Mouse (Mus musculus) skeletal muscle tissue, adult 2 months (tissue): ENCODE results near the gene Zbtb20.

Experiments
- DNase-seq: peaks from one replicate; pipeline ENCODE4 v3.0.0-alpha.2; 2012; ENCODE audit warnings: low read depth, low spot score

Gene Zbtb20

DNA sequence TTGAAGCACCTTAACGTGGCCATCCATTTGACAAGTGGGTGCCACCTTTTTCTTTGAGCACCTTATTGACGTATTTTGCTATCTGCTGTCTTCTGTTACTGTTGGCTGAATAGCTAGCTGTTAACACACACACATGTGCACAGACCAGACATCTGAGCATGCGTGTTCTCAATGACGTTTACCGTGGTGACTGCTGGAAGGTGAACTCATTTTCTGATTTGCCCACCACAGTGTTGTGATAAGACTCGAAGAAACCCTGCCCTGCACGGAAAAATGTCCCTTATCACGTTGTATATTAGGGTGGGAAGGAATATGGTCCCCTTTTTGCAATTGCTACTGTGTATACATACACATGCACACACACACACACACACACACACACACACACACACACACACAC lies 765.5 kb downstream of the Zbtb20 start:
- DNase-seq: no peak

DNA sequence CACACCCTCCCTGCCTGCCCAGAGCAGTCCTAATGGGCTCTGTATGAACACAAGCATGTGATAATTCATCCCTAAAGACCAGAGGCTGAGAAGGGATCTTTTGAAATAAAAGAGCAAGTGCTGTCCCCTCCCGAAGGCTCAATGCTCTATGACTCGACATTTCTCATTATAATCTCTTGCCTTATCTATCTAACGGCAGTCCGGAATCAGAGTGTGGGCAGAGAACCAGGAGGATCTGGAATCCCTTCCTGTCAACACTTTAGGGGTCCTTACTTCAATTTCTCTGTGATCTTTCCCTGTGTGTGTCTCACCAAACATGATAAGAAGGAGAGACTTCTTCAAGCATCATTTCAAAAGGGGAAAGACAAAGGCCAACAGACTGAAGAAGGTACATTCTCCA lies 770.2 kb downstream of the Zbtb20 start:
- DNase-seq: no peak

DNA sequence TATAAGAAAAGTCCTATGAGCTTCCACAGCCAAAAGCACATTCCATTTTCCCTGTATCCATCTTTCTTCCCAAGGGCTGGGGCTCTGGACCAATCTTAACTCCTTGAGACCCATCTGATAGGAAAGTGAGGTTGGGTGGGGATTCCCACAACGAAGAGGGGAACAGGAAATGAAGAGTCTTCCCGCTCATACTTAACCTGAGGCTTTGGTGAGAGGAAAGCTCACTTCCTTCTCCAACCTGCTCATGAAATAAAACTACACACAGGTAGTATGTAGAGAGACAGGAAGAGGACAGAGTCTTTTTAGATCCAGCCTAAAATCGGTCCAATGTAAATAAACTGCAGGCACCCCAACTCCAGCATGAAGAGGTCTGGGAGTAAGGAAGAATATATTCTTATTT lies 771.3 kb downstream of the Zbtb20 start:
- DNase-seq: no peak

DNA sequence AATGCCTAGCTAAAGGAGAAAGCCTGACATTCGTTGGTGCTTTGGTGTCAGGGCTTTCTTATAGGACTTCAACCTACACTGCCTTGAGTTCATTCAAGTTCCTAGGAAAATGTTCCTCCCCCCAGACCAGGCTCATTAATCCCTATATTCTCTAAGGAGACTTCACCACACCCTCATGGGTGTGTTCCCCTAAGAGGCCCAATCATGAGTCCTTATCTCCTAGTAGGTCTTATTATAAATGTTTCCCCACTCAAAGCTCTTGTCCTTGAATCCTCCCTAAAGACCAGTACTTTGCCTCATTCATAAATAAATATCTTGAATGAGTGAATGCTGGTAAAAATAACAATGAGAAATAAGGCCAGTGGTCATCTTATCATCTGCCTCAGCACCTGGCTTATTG lies 772.0 kb downstream of the Zbtb20 start:
- DNase-seq: no peak

DNA sequence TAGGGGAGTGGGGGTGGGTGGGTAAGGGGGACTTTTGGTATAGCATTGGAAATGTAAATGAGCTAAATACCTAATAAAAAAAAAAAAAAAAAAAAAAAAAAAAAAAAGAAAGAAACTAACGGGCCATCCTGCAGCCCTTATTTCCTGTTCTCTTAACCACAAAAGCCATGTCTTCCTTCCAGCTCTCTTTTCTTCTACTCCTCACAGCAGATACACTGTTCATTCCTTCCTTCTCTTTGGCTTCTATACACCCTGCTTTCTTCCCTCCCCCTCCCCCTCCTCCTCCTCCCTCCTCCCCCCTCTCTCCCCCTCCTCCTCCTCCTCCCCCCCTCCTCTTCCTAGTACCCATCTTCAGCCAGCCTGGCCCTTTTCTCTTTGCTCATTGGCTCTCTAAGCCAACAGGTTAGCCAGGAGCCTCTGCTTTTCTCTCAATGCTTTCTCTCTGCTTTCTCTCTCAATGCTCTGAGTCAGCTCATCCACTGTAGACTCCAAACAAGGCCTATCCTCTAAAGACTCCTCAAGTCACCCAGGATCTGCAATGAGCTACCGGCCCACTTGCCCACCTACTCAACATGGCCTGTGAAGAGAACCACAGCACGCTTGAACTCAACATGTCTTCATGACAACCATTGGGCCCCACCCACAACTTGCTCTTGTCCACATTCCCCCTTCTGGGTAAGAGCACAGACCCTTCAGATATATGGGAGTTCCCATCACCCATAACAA lies 774.8 kb downstream of the Zbtb20 start:
- no peak for DNase-seq

DNA sequence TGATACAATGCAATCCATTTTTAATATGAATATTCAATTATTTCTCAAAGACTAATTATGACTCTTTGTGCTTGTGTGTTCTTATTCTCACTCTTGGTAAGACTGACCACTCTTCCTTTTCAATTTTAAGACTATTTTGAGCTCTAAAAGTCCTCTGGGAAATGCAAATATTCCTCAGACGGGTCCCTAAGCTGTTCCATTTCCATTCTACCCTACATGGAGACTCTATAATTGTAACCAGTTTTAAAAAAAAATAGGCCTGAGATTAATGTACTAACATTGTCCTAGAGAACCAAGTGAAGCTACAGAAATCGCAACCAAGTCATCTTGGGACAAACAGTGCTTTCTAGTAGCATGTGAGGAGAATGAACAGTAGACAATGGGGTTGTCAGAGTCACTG lies 777.6 kb downstream of the Zbtb20 start:
- DNase-seq: no peak

DNA sequence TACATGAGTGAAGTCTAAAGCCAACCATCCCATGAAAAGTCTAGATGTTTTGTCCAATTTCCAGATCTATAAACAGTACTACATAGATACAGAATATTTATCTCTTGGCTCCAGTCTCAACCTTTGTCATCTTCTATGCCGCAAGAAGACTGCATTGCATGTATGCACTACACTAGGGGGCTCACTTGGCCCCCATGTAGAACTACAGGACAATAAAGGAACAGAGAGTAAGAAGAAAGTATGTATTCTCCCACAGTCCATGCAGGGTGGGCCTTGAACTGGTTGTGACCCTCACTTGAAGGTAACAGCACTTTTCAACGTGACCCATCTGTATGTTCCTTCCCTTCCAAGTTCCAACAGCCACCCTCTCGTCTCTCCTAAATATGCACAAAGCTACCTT lies 778.6 kb downstream of the Zbtb20 start:
- no peak for DNase-seq

DNA sequence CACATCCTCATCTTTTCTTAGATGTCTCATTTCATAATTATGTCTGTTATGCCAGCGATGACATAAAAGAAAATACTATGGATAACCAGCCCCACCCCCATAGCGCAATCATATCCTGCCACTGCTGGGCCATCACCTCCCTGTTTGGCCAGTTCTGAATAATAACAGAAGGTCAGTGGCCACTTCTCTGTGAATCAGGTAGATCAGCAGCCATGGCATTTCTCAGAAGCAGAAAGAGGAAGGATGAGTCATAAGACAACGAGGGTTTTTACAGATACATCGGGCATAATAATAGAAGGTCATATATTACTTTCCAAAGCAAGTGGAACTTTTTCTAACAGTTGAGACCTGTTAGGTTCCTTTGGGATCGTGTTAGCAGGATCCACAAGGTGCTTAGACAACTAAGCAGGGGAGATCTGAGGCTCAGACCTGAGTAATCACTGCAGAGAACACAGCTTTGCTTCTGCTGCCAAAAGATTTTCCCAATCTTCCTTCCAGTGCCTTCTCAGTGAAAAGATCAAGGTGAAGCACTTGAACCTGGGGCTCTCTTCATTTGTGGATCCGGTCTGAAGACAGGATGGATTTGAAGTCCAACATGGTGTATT lies 779.6 kb downstream of the Zbtb20 start:
- no peak for DNase-seq

DNA sequence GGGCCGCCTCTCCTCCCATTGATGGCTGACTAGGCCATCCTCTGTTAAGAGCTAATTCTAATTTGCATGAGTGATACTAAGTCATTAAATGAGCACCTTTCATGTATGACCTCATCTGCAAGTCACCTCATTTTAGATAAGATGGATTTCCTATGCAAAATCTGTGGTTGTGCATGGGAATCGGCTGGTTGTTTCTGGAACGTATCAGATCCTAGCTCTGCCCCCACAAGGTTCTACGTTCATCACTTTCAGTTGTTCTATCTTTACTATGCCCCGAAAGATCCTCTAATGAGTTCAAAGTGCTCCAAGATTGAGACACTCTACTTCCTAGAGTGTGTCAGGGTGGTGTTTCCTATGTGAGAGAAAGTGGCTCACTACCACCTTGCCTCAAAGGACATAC lies 785.9 kb downstream of the Zbtb20 start:
- no peak for DNase-seq

DNA sequence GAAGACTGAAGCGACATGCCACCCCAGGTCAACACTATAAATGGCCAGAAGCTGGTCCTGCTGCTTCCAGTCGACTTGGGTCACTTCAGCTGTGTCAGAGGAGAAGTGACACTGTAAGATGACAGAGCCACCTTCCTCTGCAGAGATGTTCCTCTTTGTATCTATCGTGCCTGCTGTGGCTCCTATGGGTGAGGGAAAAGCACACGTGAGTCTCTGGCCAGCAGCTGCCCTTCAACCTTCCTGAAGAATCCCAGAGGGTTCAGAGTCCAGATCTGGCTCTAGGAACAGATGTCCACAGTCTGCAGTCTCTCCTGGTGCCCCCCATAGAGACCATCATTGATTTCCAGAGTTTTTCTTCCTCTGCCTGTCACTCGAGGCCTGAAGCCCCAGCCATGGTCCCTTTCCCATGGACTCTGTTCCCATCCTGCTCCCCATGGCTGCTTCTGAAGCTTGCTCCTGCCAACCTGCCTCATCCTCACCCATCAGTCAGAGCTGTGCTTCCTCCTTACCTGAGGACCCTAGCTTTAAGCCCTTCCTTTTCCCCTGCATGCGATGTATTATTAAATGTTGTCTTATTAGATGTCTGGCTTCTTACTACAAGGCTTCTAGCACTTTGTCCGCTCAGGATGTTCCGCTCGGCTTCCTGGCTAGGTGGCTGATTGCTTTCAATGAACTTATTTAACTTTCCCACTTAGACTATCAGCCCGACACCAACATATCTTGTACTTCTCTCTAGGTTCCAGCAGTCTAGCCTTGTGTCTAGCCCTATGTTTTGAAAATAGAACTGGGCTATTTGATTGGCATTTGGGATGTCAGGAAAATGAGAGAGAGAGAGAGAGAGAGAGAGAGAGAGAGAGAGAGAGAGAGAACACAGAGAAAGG lies 786.7 kb downstream of the Zbtb20 start:
- no peak for DNase-seq

DNA sequence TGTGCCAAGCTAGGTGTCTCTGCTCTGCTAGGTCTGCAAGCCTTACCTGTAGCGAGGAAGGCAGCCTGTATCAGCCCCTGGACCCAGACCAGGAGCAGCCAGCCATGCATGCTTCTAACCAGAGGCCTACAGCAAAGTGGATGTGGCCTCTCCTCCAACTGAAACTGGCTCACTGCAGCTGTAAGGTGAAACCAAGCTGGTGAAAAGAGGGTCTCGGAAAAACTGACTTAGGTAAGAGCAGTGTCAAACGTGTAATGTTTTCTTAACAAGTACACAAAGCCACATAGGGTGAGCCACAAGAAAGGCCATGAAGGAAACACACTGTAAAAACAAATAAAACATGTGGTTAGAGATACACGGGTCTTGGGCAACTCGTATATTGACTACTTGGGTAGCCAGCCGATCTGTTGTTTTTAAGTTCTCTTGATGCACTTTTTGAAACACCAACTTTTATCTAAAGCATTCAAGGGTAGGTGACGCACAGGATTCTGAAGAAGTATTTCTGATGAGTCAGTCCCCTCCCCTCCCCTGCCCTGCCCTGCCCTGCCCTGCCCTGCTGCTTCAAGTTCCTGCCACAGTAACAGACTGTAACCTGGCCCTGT lies 788.4 kb downstream of the Zbtb20 start, which contains the start of gene Tigit:
Gene Tigit, minus strand, starts transcription at position 169 of the 602 bp plus-strand sequence.
- no peak for DNase-seq

DNA sequence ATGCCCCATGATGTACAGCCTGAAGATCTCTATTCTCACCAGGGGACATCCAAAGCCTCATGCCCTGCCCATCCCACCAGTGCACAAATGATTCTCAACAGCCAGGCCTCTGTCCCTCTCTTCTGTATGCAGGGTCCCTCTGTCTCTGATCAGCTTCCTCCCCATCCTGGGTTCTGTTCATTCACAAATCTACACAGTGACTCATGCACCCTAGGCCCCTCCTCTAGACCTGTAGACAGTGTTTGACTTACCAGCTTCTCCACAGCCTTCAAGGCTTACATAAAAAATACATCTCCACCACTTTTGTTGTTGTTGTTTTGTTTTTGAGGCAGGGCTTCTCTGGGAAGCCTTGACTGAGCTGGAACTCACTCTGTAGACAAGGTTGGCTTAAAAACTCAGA lies 789.2 kb downstream of the Zbtb20 start:
- no peak for DNase-seq

DNA sequence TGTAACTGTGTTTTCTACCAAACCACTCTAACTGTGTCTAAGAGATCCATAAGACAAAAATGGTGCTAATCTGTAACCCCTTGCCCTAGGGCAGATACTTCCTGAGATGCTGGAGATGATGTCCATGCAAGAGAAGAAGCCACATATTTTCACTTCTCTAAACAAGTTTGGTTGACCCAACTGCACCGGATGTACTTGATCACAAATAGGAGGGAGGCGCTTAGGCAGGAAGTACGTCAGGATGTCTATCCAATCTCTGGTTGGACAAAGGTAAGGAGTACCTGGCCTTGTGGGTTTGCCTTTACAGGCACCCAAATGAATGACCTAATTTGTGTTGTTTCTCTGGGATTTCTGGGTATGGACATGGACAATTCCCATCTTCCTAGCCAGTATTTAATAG lies 792.6 kb downstream of the Zbtb20 start:
- no peak for DNase-seq

DNA sequence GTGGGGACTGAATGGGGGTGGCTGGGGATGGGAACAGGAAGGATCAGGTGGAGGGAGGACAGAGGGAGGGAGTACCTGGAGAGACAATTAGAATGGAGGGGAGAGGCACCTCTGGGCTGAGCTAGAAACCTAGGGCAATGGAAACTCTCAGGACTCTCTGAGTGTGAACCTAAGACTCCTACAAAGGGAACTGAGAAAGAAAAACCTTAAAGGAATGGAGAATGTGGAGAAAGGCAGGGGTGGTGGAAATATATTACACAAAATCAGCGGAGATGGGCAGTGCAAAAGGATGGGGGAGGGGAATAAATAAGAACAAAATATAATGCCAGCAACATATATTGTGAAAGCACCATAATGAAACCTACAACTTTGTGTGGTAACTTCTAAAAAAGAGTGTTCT lies 796.3 kb downstream of the Zbtb20 start:
- no peak for DNase-seq

DNA sequence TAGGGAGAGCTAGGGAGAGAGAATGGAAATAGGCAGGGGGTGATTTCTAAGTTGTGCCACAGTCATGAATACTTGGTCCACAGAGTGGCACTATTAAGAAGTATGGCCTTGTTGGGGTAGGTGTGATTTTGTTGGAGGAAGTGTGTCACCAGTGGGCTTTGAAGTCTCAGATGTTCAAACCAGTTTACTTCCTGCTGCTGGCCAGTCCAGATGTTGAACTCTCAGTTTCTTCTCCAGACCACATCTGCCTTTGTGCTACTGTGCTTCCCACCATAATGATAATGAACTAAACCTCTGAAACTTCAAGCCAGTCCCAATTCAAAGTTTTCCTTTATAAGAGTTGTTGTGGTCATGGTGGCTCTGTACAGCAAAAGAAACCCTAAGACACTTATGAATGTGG lies 797.0 kb downstream of the Zbtb20 start:
- no peak for DNase-seq

DNA sequence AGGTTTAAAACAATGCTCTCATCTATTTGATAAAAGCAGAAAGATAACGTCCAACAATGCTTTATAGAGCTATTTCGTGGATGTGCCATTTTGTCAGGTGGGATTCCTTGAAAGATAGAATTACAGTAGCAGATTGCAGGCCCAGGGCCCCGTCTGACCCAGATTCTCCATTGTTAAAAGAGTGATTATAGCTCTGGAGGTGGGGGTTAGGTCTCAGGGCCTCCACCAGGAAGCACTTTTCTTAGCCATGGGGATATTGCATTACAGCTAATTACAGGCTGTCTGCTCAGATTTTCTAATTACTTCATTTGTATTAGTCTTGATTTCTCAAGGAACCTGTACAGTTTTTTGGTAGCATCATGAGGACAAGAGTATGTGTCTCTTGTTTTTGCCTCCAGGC lies 798.7 kb downstream of the Zbtb20 start:
- DNase-seq: no peak

DNA sequence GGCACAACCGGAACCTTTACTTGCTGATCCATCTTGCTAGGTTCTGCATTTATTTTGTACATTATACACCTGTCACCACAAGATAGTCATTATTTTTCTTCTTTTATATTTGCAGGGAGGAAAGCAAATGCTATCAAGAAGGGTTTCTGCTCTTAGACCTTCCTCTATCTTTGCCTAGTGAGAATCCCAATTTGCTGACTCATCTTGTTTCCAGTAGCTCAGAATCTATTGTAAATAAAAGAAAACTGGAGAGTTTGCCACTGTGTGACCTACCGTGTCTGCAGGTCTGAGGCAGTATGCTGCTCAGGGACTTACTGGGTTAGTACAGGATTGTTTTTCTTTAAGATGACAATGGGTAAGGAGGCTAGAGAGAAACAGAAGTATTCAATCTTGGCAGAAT lies 812.3 kb downstream of the Zbtb20 start:
- DNase-seq: no peak

DNA sequence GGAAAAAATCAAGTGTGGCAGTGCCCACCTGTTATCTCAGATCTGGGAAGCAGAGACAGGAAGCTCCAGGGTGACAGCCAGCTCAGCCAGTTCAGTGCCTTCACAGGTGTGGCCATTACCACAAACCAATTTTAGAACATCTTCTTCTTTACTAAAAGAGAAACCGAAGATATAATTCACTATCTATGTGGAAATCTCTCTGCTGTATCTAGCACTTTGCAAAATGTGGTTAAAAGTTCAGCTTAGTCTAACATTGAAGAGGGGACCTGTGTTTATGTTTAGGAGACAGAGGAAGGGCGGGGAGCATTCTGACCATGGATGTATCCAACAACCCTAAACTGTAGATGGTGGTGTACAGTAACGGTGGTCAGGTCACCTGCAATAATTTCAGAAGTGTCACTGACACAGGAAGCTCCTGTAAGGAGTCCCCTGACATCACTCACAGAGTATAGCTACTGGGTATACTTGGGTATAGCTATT lies 814.6 kb downstream of the Zbtb20 start:
- no peak for DNase-seq

DNA sequence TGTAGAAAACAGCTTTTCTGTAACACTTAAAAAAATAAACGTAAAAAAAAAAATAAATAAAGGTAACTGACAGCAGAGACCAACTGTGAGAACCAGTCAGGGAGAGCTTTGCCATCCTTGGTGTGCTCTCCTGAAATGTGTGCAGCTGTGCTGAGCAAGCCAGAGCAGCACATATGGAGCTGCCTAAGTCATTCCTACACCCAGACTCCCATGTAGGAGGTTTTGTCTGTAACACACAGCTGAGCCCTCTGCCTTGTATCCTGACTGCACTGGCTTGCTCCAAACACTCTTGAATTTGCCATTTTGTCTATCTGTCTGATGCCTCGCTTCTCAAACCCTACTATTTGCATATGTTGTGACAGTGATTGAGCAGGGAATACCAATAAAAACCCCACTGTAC lies 815.2 kb downstream of the Zbtb20 start:
- DNase-seq: no peak

DNA sequence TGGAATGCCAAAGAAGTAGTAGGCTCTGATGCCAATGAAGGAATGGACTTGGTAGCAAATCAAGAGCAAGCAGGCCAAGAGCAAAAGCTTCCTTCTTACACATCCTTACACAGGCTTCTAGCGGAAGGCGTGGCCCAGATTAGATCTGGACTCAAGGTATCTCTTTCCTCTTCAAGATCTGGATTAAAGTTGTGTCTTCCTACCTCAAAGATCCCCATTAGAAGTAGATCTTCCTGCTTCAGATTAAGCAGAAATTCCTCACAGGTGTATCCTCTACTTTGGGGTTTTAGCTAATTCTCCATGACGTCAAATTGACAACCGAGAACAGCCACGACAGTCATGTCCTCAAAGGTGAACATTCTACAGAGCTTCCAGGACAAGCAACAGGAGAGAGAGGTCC lies 816.1 kb downstream of the Zbtb20 start:
- no peak for DNase-seq
